Mouse (Mus musculus) forebrain, embryonic 12.5 days (tissue): ENCODE measurements at regions not wholly inside any gene's neighbourhood (a gene's known extent, or its start where the extent isn't known, plus 50 kb on each side); places are given as distances from the start of the nearest gene placed in this dataset.
"Not testable (repeated sequence)": the region's sequence is repeated elsewhere in the genome, so short reads cannot be mapped to it uniquely, and the experiment has no call there.

Source experiments
- ATAC-seq: fragments of 200-750 bp; cut with Nextera tagmentation; 2 replicates; pipeline ENCODE4 v1.8.0; 2017; ENCODE audit warnings: moderate TSS enrichment; ENCODE audit not compliant: low FRiP score
- H3K27ac ChIP-seq: fragments of 300-500 bp; sonication (generic); 2 replicates; pipeline ENCODE4 v1.5.1; 2016; ENCODE audit warnings: mild to moderate bottlenecking
- H3K27me3 ChIP-seq: fragments of 300-500 bp; sonication (generic); 2 replicates; pipeline ENCODE4 v1.6.1; 2016; ENCODE audit warnings: mild to moderate bottlenecking
- H3K36me3 ChIP-seq: fragments of 300-500 bp; sonication (generic); replicated peaks from 2 replicates; pipeline ENCODE4 v1.6.1; 2016; ENCODE audit warnings: mild to moderate bottlenecking
- H3K4me1 ChIP-seq: fragments of 300-500 bp; sonication (generic); 2 replicates; pipeline ENCODE4 v1.6.1; 2016
- H3K4me2 ChIP-seq: fragments of 300-500 bp; sonication (generic); 2 replicates; pipeline ENCODE4 v1.6.1; 2016; ENCODE audit warnings: mild to moderate bottlenecking, moderate library complexity
- H3K4me3 ChIP-seq: fragments of 300-500 bp; sonication (generic); replicated peaks from 2 replicates; pipeline ENCODE4 v1.5.1; 2016; ENCODE audit warnings: mild to moderate bottlenecking
- H3K9ac ChIP-seq: fragments of 300-500 bp; sonication (generic); 2 replicates; pipeline ENCODE4 v1.6.1; 2016; ENCODE audit warnings: mild to moderate bottlenecking
- H3K9me3 ChIP-seq: fragments of 300-500 bp; sonication (generic); 2 replicates; pipeline ENCODE4 v1.6.1; 2016
- WGBS: fragments of 180-500 bp; shearing (Covaris S2); methylation state at CpG from one replicate; pipeline ENCODE4 v1.1.7; 2016; 5-methylcytosine and 5-hydroxymethylcytosine counted together

- WGBS, result 90% methylated on average over 1 of the region's 1 CpGs
- Histone ChIP-seq H3K9ac (no peak overlapping the region), H3K4me3 (no peak overlapping the region), H3K27me3 (no peaks in the 10 kb centered on the region), H3K4me2 (no peak overlapping the region), H3K36me3 (no peaks in the 10 kb centered on the region), H3K4me1 (no peaks in the 10 kb centered on the region), H3K27ac (no peak overlapping the region), H3K9me3 (no peaks in the 10 kb centered on the region)
- ATAC-seq, result no peak
Measured at GRCm38 (mm10) chrX:68486585-68486984, 191.8 kb upstream of the Fmr1 start.

DNA sequence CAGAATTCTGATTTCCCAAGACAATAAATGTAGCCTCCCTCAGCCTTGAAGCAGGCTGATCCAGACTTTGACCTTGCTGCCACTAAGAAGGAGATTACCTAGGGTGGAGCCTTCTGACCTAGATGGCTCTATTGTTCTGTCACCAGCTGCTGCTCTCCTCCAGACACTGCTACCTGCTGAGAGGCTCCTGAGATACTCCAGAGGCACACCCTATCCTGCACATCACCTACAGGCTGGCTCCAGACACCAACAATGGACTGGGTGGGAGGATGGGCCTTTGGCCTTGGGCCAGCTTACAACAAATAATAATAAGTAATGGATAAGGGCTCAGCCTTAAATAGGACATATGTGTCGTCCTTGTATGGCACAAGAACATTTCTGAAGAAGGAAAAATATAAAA is 186.3 kb upstream of the Fmr1 start:
- not testable (repeated sequence) for ATAC-seq, H3K9ac ChIP-seq, H3K27me3 ChIP-seq, H3K4me2 ChIP-seq, H3K4me3 ChIP-seq, H3K4me1 ChIP-seq, H3K27ac ChIP-seq, H3K9me3 ChIP-seq, H3K36me3 ChIP-seq
- 55% methylated on average over 1 of the region's 1 CpGs for WGBS

DNA sequence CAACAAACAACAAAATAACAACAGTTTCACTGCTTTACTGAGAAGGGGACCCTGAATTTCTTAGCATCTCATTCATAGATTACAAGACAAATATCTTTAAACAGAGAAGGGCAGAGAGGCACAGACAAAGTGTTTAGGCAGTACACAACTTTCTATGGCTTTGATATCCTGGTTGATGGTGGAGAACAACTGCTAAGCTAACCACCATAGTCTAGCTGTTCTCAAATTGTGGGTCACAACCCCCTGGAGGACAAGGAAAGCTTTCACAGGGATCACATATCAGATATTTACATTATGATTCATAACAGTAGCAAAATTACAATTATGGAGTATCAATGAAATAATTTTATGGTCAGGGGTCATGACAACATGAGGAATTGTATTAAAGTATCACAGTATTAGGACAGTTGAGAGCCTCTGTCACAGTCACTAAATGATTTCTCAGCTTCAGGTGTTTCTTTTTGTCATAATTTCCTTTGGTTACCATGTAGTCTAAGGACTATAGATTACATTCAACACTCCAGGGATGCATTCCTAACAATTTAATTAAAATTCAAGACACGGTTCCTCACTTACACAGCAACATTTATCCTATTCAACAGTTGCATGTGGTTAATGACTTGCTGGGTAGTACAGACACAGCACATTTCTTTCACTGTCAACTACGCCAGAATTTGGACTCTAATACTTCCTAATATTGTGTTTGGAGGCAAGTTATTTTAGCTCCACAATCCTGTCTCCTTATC is 183.8 kb upstream of the Fmr1 start:
- 68% methylated on average over 2 of the region's 2 CpGs for WGBS
- Histone ChIP-seq H3K27ac (no peak overlapping the region), H3K4me3 (no peak overlapping the region), H3K36me3 (no peaks in the 10 kb centered on the region), H3K4me2 (no peak overlapping the region), H3K4me1 (no peaks in the 10 kb centered on the region), H3K27me3 (no peaks in the 10 kb centered on the region), H3K9ac (no peak overlapping the region), H3K9me3 (no peaks in the 10 kb centered on the region)
- no peak for ATAC-seq

DNA sequence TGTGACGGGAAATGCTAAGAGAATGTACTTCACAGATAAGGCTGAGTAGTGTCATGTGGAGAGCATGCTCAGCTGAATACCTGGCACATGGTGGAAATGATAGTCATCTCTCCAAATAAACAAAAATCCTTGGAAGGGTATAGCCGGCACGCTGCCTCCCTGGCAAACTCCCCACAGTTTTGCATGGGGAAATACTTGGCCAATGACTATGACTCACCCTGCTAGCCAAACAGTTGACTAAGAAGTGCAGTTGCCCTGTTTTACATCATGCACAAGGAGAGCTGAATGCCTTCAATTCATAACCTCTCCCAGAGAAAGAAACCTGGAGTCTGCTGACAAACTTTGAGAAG is 183.2 kb upstream of the Fmr1 start:
- H3K27me3 ChIP-seq, result no peaks in the 10 kb centered on the region
- no peaks in the 10 kb centered on the region for H3K36me3 ChIP-seq
- no peaks in the 10 kb centered on the region for H3K4me1 ChIP-seq
- no peak for ATAC-seq
- no peak overlapping the region for H3K4me3 ChIP-seq
- no peaks in the 10 kb centered on the region for H3K9me3 ChIP-seq
- no peak overlapping the region for H3K4me2 ChIP-seq
- 72% methylated on average over 3 of the region's 3 CpGs for WGBS
- H3K9ac ChIP-seq, result no peak overlapping the region
- no peak overlapping the region for H3K27ac ChIP-seq

DNA sequence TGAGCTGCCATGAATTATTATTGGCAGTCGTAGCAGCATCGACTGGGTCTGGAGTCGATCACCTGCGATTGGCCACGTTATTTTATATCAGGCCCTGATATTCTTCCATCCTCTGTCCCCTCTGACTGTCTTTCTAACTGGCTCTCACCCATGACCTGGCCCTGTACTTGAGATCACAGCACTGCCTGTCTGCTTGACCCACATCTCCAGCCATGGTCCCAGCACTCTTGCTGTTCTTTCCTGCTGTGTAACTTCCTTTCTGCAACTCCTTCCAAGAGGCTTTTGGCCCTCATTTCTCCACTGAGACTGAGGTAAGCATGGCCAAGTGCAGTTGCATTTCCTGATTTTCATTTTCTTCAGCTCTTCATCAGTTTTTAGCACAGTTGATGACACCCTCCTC is 182.6 kb upstream of the Fmr1 start:
- no peaks in the 10 kb centered on the region for H3K4me1 ChIP-seq
- no peaks in the 10 kb centered on the region for H3K27me3 ChIP-seq
- no peak for ATAC-seq
- H3K36me3 ChIP-seq, result no peaks in the 10 kb centered on the region
- no peak overlapping the region for H3K4me3 ChIP-seq
- no peak overlapping the region for H3K4me2 ChIP-seq
- H3K9ac ChIP-seq, result no peak overlapping the region
- H3K27ac ChIP-seq, result no peak overlapping the region
- WGBS, result 85% methylated on average over 5 of the region's 5 CpGs
- H3K9me3 ChIP-seq, result no peaks in the 10 kb centered on the region

GRCm38 (mm10) chrX:68497886-68498285 is 180.5 kb upstream of the Fmr1 start:
- no peak overlapping the region for H3K4me3 ChIP-seq
- WGBS, result 89% methylated on average over 4 of the region's 4 CpGs
- H3K27ac ChIP-seq, result no peak overlapping the region
- H3K4me2 ChIP-seq, result no peak overlapping the region
- no peaks in the 10 kb centered on the region for H3K36me3 ChIP-seq
- no peaks in the 10 kb centered on the region for H3K9me3 ChIP-seq
- H3K27me3 ChIP-seq, result no peaks in the 10 kb centered on the region
- H3K9ac ChIP-seq, result no peak overlapping the region
- no peak for ATAC-seq
- H3K4me1 ChIP-seq, result no peaks in the 10 kb centered on the region

DNA sequence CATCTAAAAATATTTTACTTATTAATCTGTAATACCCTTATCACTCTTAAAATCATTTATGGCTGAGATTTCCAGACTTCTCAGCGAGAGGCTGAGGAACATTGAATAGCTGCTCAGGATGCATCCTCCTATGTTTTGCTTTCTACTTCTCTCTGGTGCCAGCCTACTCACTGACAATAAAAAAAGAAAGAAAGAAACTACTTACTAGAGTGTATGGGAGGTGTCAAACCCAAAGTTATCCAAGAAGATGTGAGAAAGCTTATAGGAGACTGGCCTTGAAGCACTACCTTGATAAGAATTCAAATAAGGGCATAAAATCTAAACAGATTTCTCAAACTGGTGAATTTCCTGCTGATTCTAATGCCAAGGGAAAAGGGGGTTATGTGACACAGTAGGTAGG is 175.4 kb upstream of the Fmr1 start:
- H3K4me1 ChIP-seq, result no peaks in the 10 kb centered on the region
- H3K27ac ChIP-seq, result no peak overlapping the region
- H3K9ac ChIP-seq, result no peak overlapping the region
- H3K4me3 ChIP-seq, result no peak overlapping the region
- no peaks in the 10 kb centered on the region for H3K36me3 ChIP-seq
- H3K9me3 ChIP-seq, result no peaks in the 10 kb centered on the region
- H3K27me3 ChIP-seq, result no peaks in the 10 kb centered on the region
- H3K4me2 ChIP-seq, result no peak overlapping the region
- WGBS, result 84% methylated on average over 1 of the region's 1 CpGs
- no peak for ATAC-seq

GRCm38 (mm10) chrX:68507664-68508063 is 170.7 kb upstream of the Fmr1 start:
- Histone ChIP-seq H3K9ac (no peak overlapping the region), H3K36me3 (no peaks in the 10 kb centered on the region), H3K4me1 (peaks cover 2% of the 10 kb centered on the region; the same call in 1 of the 2 replicates), H3K9me3 (no peaks in the 10 kb centered on the region), H3K4me3 (no peak overlapping the region), H3K4me2 (no peak overlapping the region), H3K27ac (no peak overlapping the region), H3K27me3 (no peaks in the 10 kb centered on the region)
- WGBS, result 61% methylated on average over 1 of the region's 1 CpGs
- no peak for ATAC-seq

GRCm38 (mm10) chrX:68512213-68512766 is 166.1 kb upstream of the Fmr1 start:
- 23% methylated on average over 1 of the region's 1 CpGs for WGBS

DNA sequence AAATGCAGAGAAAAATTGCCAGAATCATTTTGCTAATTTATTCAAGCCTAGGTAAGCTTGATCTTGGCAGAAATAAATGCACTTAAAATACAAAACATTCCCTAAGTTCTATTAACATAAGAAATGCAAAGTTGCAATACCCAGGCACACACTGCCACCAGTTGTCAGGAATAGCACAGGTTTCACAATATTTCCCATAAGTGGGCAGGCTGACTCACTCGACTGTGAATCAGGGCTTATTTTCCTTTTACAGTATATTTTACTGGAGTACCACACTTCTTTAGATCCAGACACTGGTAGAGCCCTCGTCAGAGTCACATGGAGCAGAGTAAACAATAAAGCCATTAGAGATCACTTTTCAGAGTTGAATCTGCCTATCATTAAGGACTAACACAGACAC is 131.8 kb upstream of the Fmr1 start:
- Histone ChIP-seq H3K27me3 (no peaks in the 10 kb centered on the region), H3K4me3 (no peak overlapping the region), H3K27ac (no peak overlapping the region), H3K36me3 (no peaks in the 10 kb centered on the region), H3K4me1 (no peaks in the 10 kb centered on the region), H3K9me3 (no peaks in the 10 kb centered on the region), H3K9ac (no peak overlapping the region), H3K4me2 (no peak overlapping the region)
- ATAC-seq, result no peak
- WGBS, result 66% methylated on average over 2 of the region's 2 CpGs

More at GRCm38 (mm10) chrX:68512213-68512766, 166.1 kb upstream of the Fmr1 start:
- no peaks in the 10 kb centered on the region; the same call in 1 of the 2 replicates for H3K27me3 ChIP-seq
- no peak overlapping the region for H3K4me2 ChIP-seq
- H3K36me3 ChIP-seq, result no peaks in the 10 kb centered on the region
- no peak overlapping the region for H3K9ac ChIP-seq
- no peak overlapping the region for H3K4me3 ChIP-seq
- peak; percentile 61; the same call in 1 of the 2 replicates for ATAC-seq
- no peak overlapping the region for H3K27ac ChIP-seq
- peaks cover 2% of the 10 kb centered on the region; the same call in 1 of the 2 replicates for H3K4me1 ChIP-seq
- no peaks in the 10 kb centered on the region for H3K9me3 ChIP-seq

DNA sequence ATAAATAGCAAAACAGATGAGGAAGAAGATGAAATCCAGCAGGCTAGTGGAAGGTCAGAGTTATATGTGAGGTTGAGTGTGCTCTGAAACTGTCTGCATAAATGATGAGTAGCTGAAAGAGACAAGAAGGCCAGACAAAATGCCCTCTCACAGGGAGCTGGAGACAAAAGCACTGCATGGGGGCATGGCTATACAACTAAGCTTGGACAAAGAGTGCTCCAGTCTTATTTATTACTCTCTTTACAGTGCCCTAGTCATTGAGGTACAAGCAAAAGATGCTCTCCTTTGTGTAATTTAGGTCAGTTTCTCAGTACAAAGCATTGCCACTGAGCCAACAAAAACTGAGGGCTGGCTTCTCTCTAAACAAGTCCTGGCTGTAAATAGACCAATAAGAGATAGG is 124.3 kb upstream of the Fmr1 start:
- H3K27me3 ChIP-seq, result no peaks in the 10 kb centered on the region
- no peak for ATAC-seq

DNA sequence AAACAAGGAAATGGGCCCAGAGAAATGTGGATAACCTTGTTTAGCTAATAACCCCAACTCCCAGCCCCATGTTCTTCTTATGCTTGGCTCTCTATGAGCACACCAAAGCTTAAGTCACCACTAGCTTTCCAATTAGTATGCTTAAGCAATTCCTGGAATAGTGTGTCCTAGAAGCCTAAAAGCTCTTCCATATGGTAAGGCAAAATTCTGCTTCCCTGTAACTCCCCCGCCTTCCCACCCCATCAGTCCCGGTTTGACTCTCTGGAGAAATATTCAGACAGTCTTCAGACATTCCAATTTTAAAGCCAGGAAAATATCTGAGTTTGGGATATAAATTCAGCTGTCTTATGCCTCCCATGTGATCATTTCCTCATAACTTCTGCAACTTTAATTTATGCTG is 120.6 kb upstream of the Fmr1 start:
- H3K4me3 ChIP-seq, result no peak overlapping the region
- H3K9ac ChIP-seq, result no peak overlapping the region
- ATAC-seq, result no peak
- H3K36me3 ChIP-seq, result no peaks in the 10 kb centered on the region
- no peaks in the 10 kb centered on the region for H3K9me3 ChIP-seq
- H3K27ac ChIP-seq, result no peak overlapping the region
- WGBS, result 93% methylated on average over 2 of the region's 2 CpGs
- no peaks in the 10 kb centered on the region for H3K27me3 ChIP-seq
- H3K4me1 ChIP-seq, result no peaks in the 10 kb centered on the region
- no peak overlapping the region for H3K4me2 ChIP-seq

More for the DNA sequence above, 124.3 kb upstream of the Fmr1 start:
- Histone ChIP-seq H3K4me3 (no peak overlapping the region), H3K9me3 (no peaks in the 10 kb centered on the region), H3K27ac (no peak overlapping the region), H3K36me3 (no peaks in the 10 kb centered on the region), H3K4me2 (no peak overlapping the region), H3K4me1 (no peaks in the 10 kb centered on the region), H3K9ac (no peak overlapping the region)

GRCm38 (mm10) chrX:68585246-68585645 is 93.1 kb upstream of the Fmr1 start:
- 28% methylated on average over 9 of the region's 9 CpGs for WGBS
- Histone ChIP-seq H3K27me3 (no peaks in the 10 kb centered on the region), H3K27ac (no peak overlapping the region), H3K4me2 (no peak overlapping the region), H3K9ac (no peak overlapping the region), H3K4me1 (no peaks in the 10 kb centered on the region), H3K4me3 (no peak overlapping the region), H3K9me3 (no peaks in the 10 kb centered on the region), H3K36me3 (no peaks in the 10 kb centered on the region)
- no peak for ATAC-seq
